Mouse (Mus musculus): Measurements from ENCODE around the gene Malsu1.

GRCm38 (mm10) chr6:49052191-49052590, 21.4 kb upstream of the Malsu1 start:
- TF ChIP-seq CTCF (IDR thresholded peaks at IDR 0.05) (no peak), POLR2A (IDR thresholded peaks at IDR 0.05; ENCODE audit: insufficient read depth, low read depth, low read length) (no peak), EP300 (IDR thresholded peaks at IDR 0.05; ENCODE audit: insufficient read depth, low read depth, low read length) (no peak)

Measured in heart, adult 2 months (tissue).